Mouse (Mus musculus) lung, embryonic 16.5 days (tissue): ENCODE measurements at regions not wholly inside any gene's neighbourhood (a gene's known extent, or its start where the extent isn't known, plus 50 kb on each side); places are given as distances from the start of the nearest gene placed in this dataset.
"Not testable (repeated sequence)": the region's sequence is repeated elsewhere in the genome, so short reads cannot be mapped to it uniquely, and the experiment has no call there.

ENCODE experiments used
- ATAC-seq: fragments of 200-750 bp; cut with Nextera tagmentation; 2 replicates; pipeline ENCODE4 v1.8.0; 2017; ENCODE audit warnings: low read depth, mild to moderate bottlenecking, moderate library complexity
- H3K27ac ChIP-seq: fragments of 300-500 bp; sonication (generic); 2 replicates; pipeline ENCODE4 v1.5.1; 2014; ENCODE audit warnings: mild to moderate bottlenecking, control low read depth, low read length
- H3K27me3 ChIP-seq: fragments of 300-500 bp; sonication (generic); 2 replicates; pipeline ENCODE4 v1.6.1; 2014; ENCODE audit warnings: low read depth, low read length, mixed read lengths; ENCODE audit not compliant: control insufficient read depth, insufficient read depth
- H3K36me3 ChIP-seq: fragments of 300-500 bp; sonication (generic); 2 replicates; pipeline ENCODE4 v1.6.1; 2014; ENCODE audit warnings: low read length; ENCODE audit not compliant: control insufficient read depth, insufficient read depth
- H3K4me1 ChIP-seq: fragments of 300-500 bp; sonication (generic); replicated peaks from 2 replicates; pipeline ENCODE4 v1.6.1; 2014; ENCODE audit warnings: low read length, mixed read lengths; ENCODE audit not compliant: control insufficient read depth, insufficient read depth
- H3K4me2 ChIP-seq: fragments of 300-500 bp; sonication (generic); 2 replicates; pipeline ENCODE4 v1.6.1; 2014; ENCODE audit warnings: low read depth, low read length, control low read depth
- H3K4me3 ChIP-seq: fragments of 300-500 bp; sonication (generic); 2 replicates; pipeline ENCODE4 v1.5.1; 2014; ENCODE audit warnings: mild to moderate bottlenecking, low read length, control low read depth
- H3K9ac ChIP-seq: fragments of 300-500 bp; sonication (generic); 2 replicates; pipeline ENCODE4 v1.6.1; 2014; ENCODE audit warnings: low read length, control low read depth
- H3K9me3 ChIP-seq: fragments of 300-500 bp; sonication (generic); 2 replicates; pipeline ENCODE4 v1.6.1; 2016; ENCODE audit warnings: low read length; ENCODE audit not compliant: control insufficient read depth
- WGBS: fragments of 180-500 bp; shearing (Covaris S2); extraction: QIAGEN DNeasy Blood & Tissue Kit; methylation state at CpG from one replicate; pipeline ENCODE4 v1.1.7; 2014; 5-methylcytosine and 5-hydroxymethylcytosine counted together

DNA sequence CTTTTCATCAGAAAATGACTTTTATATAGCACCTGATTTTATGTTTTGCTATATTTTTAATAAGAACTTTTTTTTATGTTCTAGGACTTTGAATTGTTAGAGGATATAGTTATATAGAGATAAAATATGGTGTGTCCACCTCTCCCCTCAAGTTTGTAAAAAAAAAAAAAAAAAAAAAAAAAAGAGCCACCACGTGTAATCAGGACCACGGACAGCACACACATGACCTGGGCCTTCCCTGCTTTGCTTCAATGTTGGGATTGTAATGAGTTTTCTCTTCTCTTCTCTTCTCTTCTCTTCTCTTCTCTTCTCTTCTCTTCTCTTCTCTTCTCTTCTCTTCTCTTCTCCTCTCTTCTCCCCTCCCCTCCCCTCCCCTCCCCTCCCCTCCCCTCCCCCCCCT lies 78.5 kb downstream of the 1700010I14Rik start:
- H3K36me3 ChIP-seq, H3K27me3 ChIP-seq, ATAC-seq, H3K4me1 ChIP-seq, H3K4me2 ChIP-seq, H3K9ac ChIP-seq, H3K4me3 ChIP-seq, H3K27ac ChIP-seq, H3K9me3 ChIP-seq: not testable (repeated sequence)
- WGBS = 0% methylated on average over 2 of the region's 2 CpGs

GRCm38 (mm10) chr17:9068859-9069602 lies 80.9 kb downstream of the 1700010I14Rik start:
- H3K9ac ChIP-seq = no peak overlapping the region
- H3K4me3 ChIP-seq = no peak overlapping the region
- no peak overlapping the region for H3K27ac ChIP-seq
- no peaks in the 10 kb centered on the region for H3K27me3 ChIP-seq
- H3K4me1 ChIP-seq = no peaks in the 10 kb centered on the region
- no peak for ATAC-seq
- no peak overlapping the region for H3K4me2 ChIP-seq
- 79% methylated on average over 5 of the region's 5 CpGs for WGBS
- H3K36me3 ChIP-seq = no peaks in the 10 kb centered on the region
- no peaks in the 10 kb centered on the region for H3K9me3 ChIP-seq

GRCm38 (mm10) chr17:9083629-9084028 lies 95.5 kb downstream of the 1700010I14Rik start:
- Histone ChIP-seq H3K4me3 (no peak overlapping the region), H3K27ac (no peak overlapping the region), H3K4me2 (no peak overlapping the region), H3K4me1 (no peaks in the 10 kb centered on the region), H3K9me3 (no peaks in the 10 kb centered on the region), H3K27me3 (no peaks in the 10 kb centered on the region), H3K9ac (no peak overlapping the region), H3K36me3 (no peaks in the 10 kb centered on the region)
- 81% methylated on average over 5 of the region's 5 CpGs for WGBS
- ATAC-seq = no peak

GRCm38 (mm10) chr17:9127866-9128265 lies 139.7 kb downstream of the 1700010I14Rik start:
- H3K27me3 ChIP-seq = no peaks in the 10 kb centered on the region

DNA sequence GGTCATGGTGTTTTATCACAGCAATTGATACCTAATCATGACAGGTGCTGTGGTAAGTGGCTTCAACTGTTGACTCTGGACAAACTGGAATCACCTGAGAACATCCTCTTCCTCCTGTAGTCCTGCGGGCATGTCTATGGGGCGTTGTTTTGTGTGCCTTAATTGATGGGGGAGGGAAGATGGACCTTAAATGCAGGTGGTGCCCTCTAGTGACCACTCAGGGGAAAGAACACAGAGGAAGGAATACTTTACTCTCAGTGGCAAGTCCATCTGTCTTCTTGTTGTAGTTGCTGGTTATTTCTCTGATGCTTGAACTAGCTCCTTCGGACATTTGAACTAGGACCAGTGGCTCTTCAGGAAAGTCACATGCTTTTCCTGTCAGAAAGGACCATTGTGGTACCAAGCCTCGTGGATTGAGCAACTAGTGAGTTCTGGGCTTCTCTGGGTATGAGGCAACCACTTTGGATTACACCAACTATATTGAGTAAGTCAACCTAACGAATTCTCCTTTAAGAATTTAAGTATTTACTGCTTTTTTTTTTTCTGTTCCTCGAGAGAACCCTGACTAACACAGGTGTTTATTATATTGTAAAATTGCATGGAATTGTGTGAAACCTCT lies 157.6 kb downstream of the 1700010I14Rik start:
- H3K4me2 ChIP-seq = no peak overlapping the region
- no peak for ATAC-seq
- 52% methylated on average over 6 of the region's 6 CpGs for WGBS

More at GRCm38 (mm10) chr17:9127866-9128265, 139.7 kb downstream of the 1700010I14Rik start:
- Histone ChIP-seq H3K36me3 (no peaks in the 10 kb centered on the region), H3K4me1 (no peaks in the 10 kb centered on the region), H3K9ac (no peak overlapping the region), H3K4me3 (no peak overlapping the region), H3K9me3 (no peaks in the 10 kb centered on the region), H3K4me2 (no peak overlapping the region), H3K27ac (no peak overlapping the region)
- 51% methylated on average over 8 of the region's 8 CpGs for WGBS
- ATAC-seq = no peak

DNA sequence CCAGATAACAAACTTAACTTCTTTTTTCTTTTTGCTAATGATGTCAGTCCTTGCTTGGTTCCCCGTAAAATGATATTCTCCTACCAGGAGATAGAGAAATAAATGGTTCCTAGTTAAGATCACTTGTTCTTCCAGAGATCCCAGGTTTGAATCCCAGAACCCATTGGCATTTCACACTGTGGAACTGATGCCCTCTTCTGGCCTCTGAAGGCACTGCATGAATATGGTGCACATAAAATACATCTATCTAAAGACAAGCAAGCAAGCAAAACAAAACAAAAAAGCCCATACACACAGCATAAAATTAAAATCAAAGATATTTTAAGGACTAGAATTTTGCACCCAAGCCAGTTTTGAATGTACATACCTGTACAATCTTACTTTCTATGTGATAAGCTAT lies 162.5 kb downstream of the 1700010I14Rik start:
- Histone ChIP-seq H3K27ac (no peak overlapping the region), H3K4me2 (no peak overlapping the region), H3K27me3 (no peaks in the 10 kb centered on the region), H3K36me3 (no peaks in the 10 kb centered on the region), H3K9me3 (no peaks in the 10 kb centered on the region), H3K4me1 (no peaks in the 10 kb centered on the region), H3K4me3 (no peak overlapping the region), H3K9ac (no peak overlapping the region)
- ATAC-seq = no peak
- WGBS = 77% methylated on average over 1 of the region's 1 CpGs

More for the DNA sequence above, 157.6 kb downstream of the 1700010I14Rik start:
- H3K27me3 ChIP-seq = no peaks in the 10 kb centered on the region
- H3K4me3 ChIP-seq = no peak overlapping the region
- H3K4me1 ChIP-seq = no peaks in the 10 kb centered on the region
- no peak overlapping the region for H3K9ac ChIP-seq
- H3K36me3 ChIP-seq = no peaks in the 10 kb centered on the region
- H3K27ac ChIP-seq = no peak overlapping the region
- no peaks in the 10 kb centered on the region for H3K9me3 ChIP-seq

- 0 out of 2 replicates have a peak, but pooled peaks cover 2% of the 10 kb centered on the region for H3K4me1 ChIP-seq
- H3K9me3 ChIP-seq = no peaks in the 10 kb centered on the region
- H3K9ac ChIP-seq = no peak overlapping the region
- no peak for ATAC-seq
- H3K36me3 ChIP-seq = no peaks in the 10 kb centered on the region
- 41% methylated on average over 6 of the region's 6 CpGs for WGBS
- H3K27ac ChIP-seq = no peak overlapping the region
- H3K27me3 ChIP-seq = no peaks in the 10 kb centered on the region
- no peak overlapping the region for H3K4me2 ChIP-seq
- H3K4me3 ChIP-seq = no peak overlapping the region
These were observed 174.0 kb downstream of the 1700010I14Rik start for GRCm38 (mm10) chr17:9162148-9162547.

- no peak overlapping the region for H3K4me2 ChIP-seq
- H3K27ac ChIP-seq = no peak overlapping the region
- no peaks in the 10 kb centered on the region for H3K36me3 ChIP-seq
- WGBS = 74% methylated on average over 5 of the region's 5 CpGs
- ATAC-seq = no peak
- peaks cover 6% of the 10 kb centered on the region for H3K4me1 ChIP-seq
- no peak overlapping the region for H3K9ac ChIP-seq
- no peak overlapping the region for H3K4me3 ChIP-seq
- no peaks in the 10 kb centered on the region for H3K9me3 ChIP-seq
- H3K27me3 ChIP-seq = no peaks in the 10 kb centered on the region
These were observed 174.5 kb downstream of the 1700010I14Rik start for GRCm38 (mm10) chr17:9162676-9163075.

- Histone ChIP-seq H3K4me1 (peaks cover 12% of the 10 kb centered on the region), H3K27me3 (no peaks in the 10 kb centered on the region), H3K4me2 (no peak overlapping the region), H3K9ac (no peak overlapping the region), H3K4me3 (no peak overlapping the region), H3K27ac (no peak overlapping the region), H3K9me3 (no peaks in the 10 kb centered on the region), H3K36me3 (no peaks in the 10 kb centered on the region)
- WGBS = 87% methylated on average over 3 of the region's 3 CpGs
- no peak for ATAC-seq
These were observed 175.2 kb downstream of the 1700010I14Rik start for GRCm38 (mm10) chr17:9163285-9163684.
